Mouse (Mus musculus) thymus, postnatal 14 days (tissue): ENCODE data around the gene Gli2.

Experiments
- DNase-seq: peaks from one replicate; pipeline ENCODE4 v3.0.0; 2021

The Gli2 gene

DNA sequence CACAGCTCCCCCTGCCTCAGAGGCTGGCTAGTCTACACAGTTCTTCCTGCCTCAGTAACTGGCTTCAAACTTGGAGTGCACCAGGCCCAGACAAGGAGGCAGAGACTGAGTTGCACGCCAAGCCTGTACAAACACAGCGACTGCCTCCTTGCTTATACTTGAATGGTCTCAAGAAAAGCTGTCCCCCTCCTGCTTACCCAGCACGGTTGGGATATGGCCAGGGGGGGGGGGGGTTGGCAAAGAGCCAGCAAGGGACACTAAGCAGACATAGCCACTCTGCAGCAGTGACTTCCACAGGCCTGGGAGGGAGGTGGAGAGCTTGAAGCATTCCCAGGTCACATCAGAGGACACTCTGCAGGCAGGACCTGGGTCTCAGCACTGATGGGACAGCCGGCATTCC, 117.3 kb downstream of the Gli2 start:
- no peak for DNase-seq

DNA sequence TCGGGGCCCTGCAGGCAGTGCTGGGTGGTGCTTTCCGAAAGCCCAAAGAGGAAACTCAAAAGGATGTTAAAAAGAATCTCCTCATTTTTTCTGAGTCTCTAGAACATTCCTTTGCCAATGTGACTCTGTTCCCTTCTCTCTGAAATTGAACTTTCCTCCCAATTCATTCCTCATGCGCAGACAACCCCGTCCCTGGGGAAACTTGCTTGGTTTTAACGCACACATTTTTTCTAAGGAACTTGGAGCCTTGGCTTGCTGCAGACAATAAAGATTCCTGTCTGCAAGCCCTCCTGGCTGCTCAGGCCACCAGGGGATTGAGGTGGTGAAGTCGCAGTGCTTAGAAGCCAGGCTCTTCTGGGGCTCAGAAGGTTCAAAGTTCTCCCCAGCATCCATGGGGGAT, 117.9 kb downstream of the Gli2 start:
- DNase-seq, result no peak

DNA sequence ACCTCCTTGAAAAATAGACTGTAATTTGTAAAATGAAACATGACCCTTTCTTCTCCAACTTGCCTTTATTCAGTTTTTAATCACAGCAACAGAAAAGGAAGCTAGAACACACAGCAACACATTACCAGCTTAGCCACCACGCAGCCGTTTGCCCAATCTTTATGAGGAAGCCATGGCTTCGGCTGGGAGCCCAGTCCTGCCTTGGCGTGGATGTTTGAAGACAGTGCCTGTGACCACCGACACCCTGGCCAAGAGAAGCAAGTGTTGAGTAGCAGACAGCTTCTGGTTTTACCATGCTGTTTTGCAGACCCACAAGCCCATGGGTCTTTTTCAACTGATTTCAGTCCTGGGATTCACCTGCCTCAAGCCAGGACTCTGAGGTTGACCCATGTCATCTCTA, 121.3 kb downstream of the Gli2 start:
- no peak for DNase-seq

GRCm38 (mm10) chr1:118927543-118928354, 125.7 kb downstream of the Gli2 start:
- no peak for DNase-seq

- no peak for DNase-seq
Measured at GRCm38 (mm10) chr1:118926556-118926955, 126.9 kb downstream of the Gli2 start.

DNA sequence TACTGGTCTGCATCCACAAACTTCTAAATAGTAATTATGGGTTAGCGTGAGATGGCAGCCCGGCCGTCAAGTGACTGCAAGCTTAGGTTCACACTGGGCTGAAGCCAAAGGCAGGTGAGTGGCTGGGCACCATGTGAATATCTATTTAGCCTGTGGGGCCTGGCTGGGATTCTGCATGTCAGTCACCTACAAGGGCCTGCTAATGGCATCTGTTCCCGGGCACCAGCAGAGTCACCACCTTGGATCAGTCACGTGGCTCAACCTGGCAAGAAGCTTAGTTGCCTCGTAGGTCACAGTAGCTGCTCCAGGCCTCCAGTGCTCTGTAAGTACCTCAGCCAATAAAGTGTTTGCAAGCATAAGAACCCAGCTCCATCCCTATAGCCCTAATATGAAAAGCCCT, 131.2 kb downstream of the Gli2 start:
- DNase-seq, result no peak

DNA sequence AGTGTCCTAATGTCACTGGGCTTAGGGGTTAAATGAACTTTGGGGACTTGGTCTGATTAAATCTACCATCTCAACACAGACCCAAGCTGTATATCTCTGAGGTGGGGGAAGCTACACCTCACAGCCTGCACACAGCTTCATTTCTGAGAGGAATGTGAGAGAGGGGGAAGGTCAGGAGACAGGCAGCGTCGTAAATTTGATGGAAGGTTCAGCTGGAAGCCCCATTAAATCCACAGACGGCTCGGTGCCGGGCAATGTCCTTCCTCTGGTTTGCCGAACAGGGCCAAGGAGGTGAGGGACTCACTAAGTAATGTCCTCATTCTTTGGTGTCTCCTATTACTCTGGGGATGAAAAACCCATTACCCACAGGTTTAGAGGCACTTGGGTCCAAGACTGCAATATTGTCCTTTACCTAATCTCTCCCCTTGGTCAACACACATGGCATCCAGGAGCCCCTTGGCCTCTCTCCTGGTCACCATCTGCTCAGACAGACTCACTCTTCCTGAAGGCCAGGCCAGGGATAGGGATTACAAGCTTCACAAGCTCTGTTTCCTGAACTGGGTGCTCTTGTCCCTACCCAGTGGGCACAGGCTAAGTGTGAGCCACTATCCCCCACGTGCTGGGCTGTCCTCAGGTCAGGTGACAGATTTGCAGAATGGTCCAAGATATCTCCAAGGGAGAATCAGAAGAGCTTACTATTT, 135.7 kb downstream of the Gli2 start:
- no peak for DNase-seq

GRCm38 (mm10) chr1:118916477-118917075, 136.8 kb downstream of the Gli2 start:
- no peak for DNase-seq

- no peak for DNase-seq
Measured at GRCm38 (mm10) chr1:118913414-118914385, 139.7 kb downstream of the Gli2 start.

GRCm38 (mm10) chr1:118912929-118913328, 140.5 kb downstream of the Gli2 start:
- no peak for DNase-seq

- DNase-seq, result no peak
Measured at GRCm38 (mm10) chr1:118911427-118911727, 142.0 kb downstream of the Gli2 start.

GRCm38 (mm10) chr1:118910693-118911426, 142.6 kb downstream of the Gli2 start:
- DNase-seq, result no peak

DNA sequence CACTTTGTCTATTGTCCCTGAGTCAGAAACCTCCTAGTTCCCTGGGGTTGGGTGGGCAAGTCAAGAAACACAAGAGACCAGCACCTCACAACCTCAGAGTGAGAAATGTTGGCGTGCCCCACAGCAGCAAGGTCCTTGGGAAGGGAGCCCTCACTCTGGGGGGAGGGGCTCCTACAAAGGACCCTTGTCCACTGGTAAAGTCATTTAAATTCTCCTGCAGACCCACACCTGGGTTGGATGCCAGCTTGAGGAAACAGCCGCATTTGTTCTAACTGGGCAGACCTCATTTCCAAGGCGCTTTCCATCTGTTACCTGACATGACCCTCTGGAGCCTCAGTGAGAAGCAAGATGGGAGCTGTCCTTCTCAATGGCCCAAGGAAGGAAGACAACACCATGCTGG, 144.4 kb downstream of the Gli2 start:
- DNase-seq, result no peak

GRCm38 (mm10) chr1:118907574-118907973, 145.8 kb downstream of the Gli2 start:
- DNase-seq, result no peak

- DNase-seq, result no peak
Measured at GRCm38 (mm10) chr1:118905319-118905718, 148.1 kb downstream of the Gli2 start.

DNA sequence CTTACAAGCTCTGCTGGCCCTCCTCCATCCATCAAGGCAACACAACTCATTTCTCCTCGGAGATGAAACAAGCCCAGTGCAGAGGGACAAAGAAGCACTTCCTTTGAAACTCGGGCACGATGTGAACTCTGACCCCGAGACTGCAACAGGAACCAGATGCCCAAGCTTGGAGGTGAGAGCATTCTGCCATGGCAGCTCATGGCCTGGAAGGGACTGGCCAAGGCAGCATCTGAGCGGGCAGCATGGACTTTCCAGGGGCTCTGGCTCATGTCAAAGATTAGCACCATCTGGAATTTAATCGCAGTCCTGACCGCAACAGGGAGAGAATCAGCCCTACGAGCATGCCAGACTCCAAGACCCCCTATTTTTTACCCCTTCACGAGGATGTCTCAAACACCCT, 148.5 kb downstream of the Gli2 start:
- no peak for DNase-seq

DNA sequence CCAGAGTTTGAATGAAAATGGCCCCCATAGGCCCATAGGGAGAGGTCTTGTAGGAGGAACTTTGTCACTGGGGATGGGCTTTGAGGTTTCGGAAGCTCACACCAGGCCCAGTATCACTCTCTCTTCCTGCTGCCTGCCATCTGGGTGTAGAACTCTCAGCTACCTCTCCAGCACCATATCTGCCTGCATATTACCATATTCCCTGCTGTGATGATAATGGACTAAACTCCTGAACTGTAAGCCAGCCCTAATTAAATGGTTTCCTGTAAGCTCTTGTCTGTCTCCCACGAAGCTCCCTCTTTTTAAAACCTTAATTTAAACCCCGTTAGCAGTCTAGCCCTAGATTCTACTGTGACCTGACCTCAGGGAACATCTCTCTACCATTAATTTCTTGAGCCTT, 149.0 kb downstream of the Gli2 start:
- no peak for DNase-seq

- no peak for DNase-seq
Measured at GRCm38 (mm10) chr1:118903742-118904141, 149.7 kb downstream of the Gli2 start.

- DNase-seq, result no peak
Measured at GRCm38 (mm10) chr1:118901868-118902586, 151.4 kb downstream of the Gli2 start.

GRCm38 (mm10) chr1:118898351-118898750, 155.1 kb downstream of the Gli2 start:
- no peak for DNase-seq

DNA sequence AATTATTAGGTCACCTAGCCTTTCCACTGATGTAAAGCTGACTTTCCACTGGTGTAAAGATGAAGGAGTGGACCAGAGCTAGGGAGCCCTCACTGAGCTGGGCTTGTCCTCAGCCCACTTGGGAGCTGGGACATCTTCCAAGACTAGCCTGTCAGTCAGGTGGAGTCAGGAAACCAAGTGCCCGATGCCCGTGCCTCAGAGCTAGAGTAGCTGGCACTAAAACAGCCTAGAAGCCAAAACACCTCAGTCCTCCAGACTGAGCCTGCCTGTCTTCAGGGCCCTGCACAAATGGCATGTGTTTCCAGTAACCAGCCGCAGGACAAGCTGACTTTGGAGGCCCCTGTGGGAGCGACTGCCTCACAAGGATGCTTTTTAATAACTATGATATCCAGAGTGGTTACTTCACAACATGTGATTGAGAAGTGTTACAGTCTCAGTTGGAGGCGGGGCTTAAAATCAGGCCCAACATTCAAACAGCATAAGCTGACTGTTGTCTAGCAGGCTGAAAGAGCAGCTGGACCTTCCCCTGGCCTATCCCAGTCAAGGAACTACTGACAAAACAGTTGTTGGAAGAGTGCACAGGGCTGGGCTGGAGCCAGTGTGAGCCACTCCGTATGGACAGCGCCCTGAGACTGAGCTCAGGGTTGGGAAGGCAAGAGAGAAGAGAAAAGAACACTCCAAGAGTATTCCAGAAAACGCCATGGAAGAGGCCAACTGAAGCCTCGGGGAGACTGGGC, 158.2 kb downstream of the Gli2 start:
- no peak for DNase-seq
